Mouse (Mus musculus): ENCODE results near the gene Gm38392. TPM values are rescaled to one million over a fixed set of nuclear protein-coding genes. Genes with fewer than 3 reads are reported as not detected.

Gm38392 gene
- polyA plus RNA-seq (2012; rRNA removed) = 0.08 TPM in 1 of 2 replicates, not detected in the other

DNA sequence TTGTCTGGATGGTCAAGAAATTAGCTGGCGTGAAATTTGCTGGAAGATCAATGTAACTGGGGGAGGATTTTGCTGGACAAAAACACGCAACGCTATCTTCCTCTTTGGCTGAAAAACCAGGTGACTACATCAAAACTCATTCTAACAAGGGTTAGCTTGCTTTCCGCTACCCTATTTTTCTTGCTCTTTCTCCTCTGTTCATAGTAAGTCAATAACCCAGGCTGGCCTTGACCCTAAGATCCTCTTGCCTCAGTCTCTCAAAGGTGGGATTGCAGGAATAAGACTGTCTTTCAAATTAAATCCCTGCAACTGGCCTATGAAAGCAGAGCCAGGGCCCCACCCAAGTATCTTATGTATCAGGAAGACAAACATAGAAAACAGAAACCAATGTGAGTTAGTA lies at the start of gene Gm38392:
Gene Gm38392, minus strand, starts transcription at position 101 of the 400 bp plus-strand sequence.
- H3K4me1 ChIP-seq (ENCODE audit: control insufficient read depth, insufficient read depth, low read length) = peaks cover 4% of the 10 kb centered on the region; the same call in 1 of the 2 replicates
- H3K27ac ChIP-seq (ENCODE audit: insufficient read depth, low read length) = no peak within 1 kb of the TSS
- no peak for TF ChIP-seq POLR2A (IDR thresholded peaks at IDR 0.05; ENCODE audit: extremely low read depth, insufficient read depth, low read length)
- TF ChIP-seq CTCF (IDR thresholded peaks at IDR 0.05; ENCODE audit: extremely low read depth, insufficient read depth, low read length) = no peak
- H3K4me3 ChIP-seq (ENCODE audit: insufficient read depth, low read length) = no peak within 1 kb of the TSS

- peak within 1 kb of the TSS; percentile 55 for H3K4me3 ChIP-seq (ENCODE audit: insufficient read depth, low read length)
- H3K4me1 ChIP-seq (ENCODE audit: control insufficient read depth, insufficient read depth, low read length) = peaks cover 6% of the 10 kb centered on the region; the same call in 1 of the 2 replicates
- peak within 1 kb of the TSS; percentile 89 for H3K27ac ChIP-seq (ENCODE audit: insufficient read depth, low read length)
- TF ChIP-seq POLR2A (IDR thresholded peaks at IDR 0.05; ENCODE audit: extremely low read depth, insufficient read depth, low read length) (peak; percentile 96), CTCF (IDR thresholded peaks at IDR 0.05; ENCODE audit: extremely low read depth, insufficient read depth, low read length) (no peak)
These were observed 49.3 kb upstream of the Gm38392 start, which contains the start of the genes Tmem79 and Smg5 for GRCm38 (mm10) chr3:88336058-88337013. Gene Tmem79 (minus strand): TSS chr3:88336148. Gene Smg5 (plus strand): TSS chr3:88336260.

- Histone ChIP-seq H3K4me3 (ENCODE audit: insufficient read depth, low read length) (peak overlapping the region; percentile 55), H3K4me1 (ENCODE audit: control insufficient read depth, insufficient read depth, low read length) (peaks cover 6% of the 10 kb centered on the region; the same call in 1 of the 2 replicates), H3K27ac (ENCODE audit: insufficient read depth, low read length) (no peak overlapping the region)
- TF ChIP-seq CTCF (IDR thresholded peaks at IDR 0.05; ENCODE audit: extremely low read depth, insufficient read depth, low read length) = no peak
- no peak for TF ChIP-seq POLR2A (IDR thresholded peaks at IDR 0.05; ENCODE audit: extremely low read depth, insufficient read depth, low read length)
These were observed 48.5 kb upstream of the Gm38392 start for GRCm38 (mm10) chr3:88335436-88336053.

- no peak for TF ChIP-seq POLR2A (IDR thresholded peaks at IDR 0.05; ENCODE audit: extremely low read depth, insufficient read depth, low read length)
- TF ChIP-seq CTCF (IDR thresholded peaks at IDR 0.05; ENCODE audit: extremely low read depth, insufficient read depth, low read length) = no peak
- Histone ChIP-seq H3K27ac (ENCODE audit: insufficient read depth, low read length) (no peak overlapping the region), H3K4me1 (ENCODE audit: control insufficient read depth, insufficient read depth, low read length) (peaks cover 6% of the 10 kb centered on the region; the same call in 1 of the 2 replicates), H3K4me3 (ENCODE audit: insufficient read depth, low read length) (peak overlapping the region; percentile 55; the same call in 1 of the 2 replicates)
These were observed 48.0 kb upstream of the Gm38392 start for GRCm38 (mm10) chr3:88334902-88335435.

GRCm38 (mm10) chr3:88334029-88334658 lies 47.1 kb upstream of the Gm38392 start:
- Histone ChIP-seq H3K27ac (ENCODE audit: insufficient read depth, low read length) (no peak overlapping the region), H3K4me1 (ENCODE audit: control insufficient read depth, insufficient read depth, low read length) (peaks cover 6% of the 10 kb centered on the region; the same call in 1 of the 2 replicates), H3K4me3 (ENCODE audit: insufficient read depth, low read length) (no peak overlapping the region)
- TF ChIP-seq POLR2A (IDR thresholded peaks at IDR 0.05; ENCODE audit: extremely low read depth, insufficient read depth, low read length) (no peak), CTCF (IDR thresholded peaks at IDR 0.05; ENCODE audit: extremely low read depth, insufficient read depth, low read length) (no peak)

DNA sequence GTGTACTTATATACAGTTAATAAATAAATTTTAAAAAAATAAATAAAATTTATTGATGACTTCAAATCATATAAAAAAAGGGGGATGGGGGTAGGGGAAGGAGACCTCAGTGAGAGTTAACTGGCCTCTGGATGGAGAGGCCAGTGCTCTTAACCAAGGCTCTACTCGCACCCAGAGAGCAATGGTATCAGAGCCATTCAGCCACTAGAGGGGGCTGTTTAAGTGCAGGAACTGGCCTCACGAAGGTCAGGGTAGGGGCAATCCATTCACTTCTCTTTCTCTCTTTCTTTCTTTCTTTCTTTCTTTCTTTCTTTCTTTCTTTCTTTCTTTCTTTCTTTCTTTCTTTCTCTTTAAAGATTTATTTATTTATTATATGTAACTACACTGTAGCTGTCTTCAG lies 44.3 kb upstream of the Gm38392 start:
- Histone ChIP-seq H3K4me3 (ENCODE audit: insufficient read depth, low read length) (no peak overlapping the region), H3K27ac (ENCODE audit: insufficient read depth, low read length) (no peak overlapping the region), H3K4me1 (ENCODE audit: control insufficient read depth, insufficient read depth, low read length) (no peaks in the 10 kb centered on the region)
- peak; percentile 54; the same call in 1 of the 2 replicates for TF ChIP-seq CTCF (IDR thresholded peaks at IDR 0.05; ENCODE audit: extremely low read depth, insufficient read depth, low read length)
- no peak for TF ChIP-seq POLR2A (IDR thresholded peaks at IDR 0.05; ENCODE audit: extremely low read depth, insufficient read depth, low read length)

- Histone ChIP-seq H3K4me1 (ENCODE audit: control insufficient read depth, insufficient read depth, low read length) (no peaks in the 10 kb centered on the region), H3K4me3 (ENCODE audit: insufficient read depth, low read length) (no peak overlapping the region), H3K27ac (ENCODE audit: insufficient read depth, low read length) (no peak overlapping the region)
- no peak for TF ChIP-seq CTCF (IDR thresholded peaks at IDR 0.05; ENCODE audit: extremely low read depth, insufficient read depth, low read length)
- TF ChIP-seq POLR2A (IDR thresholded peaks at IDR 0.05; ENCODE audit: extremely low read depth, insufficient read depth, low read length) = no peak
These were observed 41.9 kb upstream of the Gm38392 start for GRCm38 (mm10) chr3:88328956-88329355.

DNA sequence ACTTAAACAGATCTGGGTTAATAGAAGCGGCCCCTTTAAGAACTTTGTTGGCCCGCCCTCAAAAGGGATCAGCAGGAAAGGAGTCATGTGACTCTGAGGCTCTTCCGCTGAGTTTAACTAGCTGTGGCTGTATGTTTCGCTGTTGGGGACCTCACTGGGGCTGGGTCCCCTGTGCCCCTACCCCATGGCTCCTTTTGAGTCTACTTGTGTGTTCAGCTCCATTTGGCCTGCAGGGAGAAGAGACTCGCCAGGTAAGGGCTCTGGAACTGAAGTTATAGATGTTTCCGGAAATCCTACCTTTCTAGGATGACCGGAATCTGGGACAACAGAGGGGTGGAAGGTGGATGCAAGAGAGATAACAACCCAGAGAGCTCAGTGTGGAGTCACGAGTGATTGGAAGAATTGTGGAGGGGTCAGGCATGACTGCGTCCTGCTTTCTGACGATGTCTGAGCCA lies 38.0 kb upstream of the Gm38392 start, which contains the start of gene Glmp:
Gene Glmp, plus strand, starts transcription at position 73 of the 455 bp plus-strand sequence.
- no peaks in the 10 kb centered on the region for H3K4me1 ChIP-seq (ENCODE audit: control insufficient read depth, insufficient read depth, low read length)
- TF ChIP-seq POLR2A (IDR thresholded peaks at IDR 0.05; ENCODE audit: extremely low read depth, insufficient read depth, low read length) (peak; percentile 67; the same call in 1 of the 2 replicates), CTCF (IDR thresholded peaks at IDR 0.05; ENCODE audit: extremely low read depth, insufficient read depth, low read length) (no peak)
- H3K4me3 ChIP-seq (ENCODE audit: insufficient read depth, low read length) = peak within 1 kb of the TSS; percentile 70
- no peak within 1 kb of the TSS for H3K27ac ChIP-seq (ENCODE audit: insufficient read depth, low read length)
